Mouse (Mus musculus) mature B cell (primary cell): Measurements from ENCODE around the gene Slc25a26.

Experiments used
- in situ Hi-C: fragments of 300-500 bp; cut with MboI; formaldehyde crosslinking; loops from 2 replicates; pipeline ENCODE4 v1.14.3; 2019

Gene Slc25a26

DNA sequence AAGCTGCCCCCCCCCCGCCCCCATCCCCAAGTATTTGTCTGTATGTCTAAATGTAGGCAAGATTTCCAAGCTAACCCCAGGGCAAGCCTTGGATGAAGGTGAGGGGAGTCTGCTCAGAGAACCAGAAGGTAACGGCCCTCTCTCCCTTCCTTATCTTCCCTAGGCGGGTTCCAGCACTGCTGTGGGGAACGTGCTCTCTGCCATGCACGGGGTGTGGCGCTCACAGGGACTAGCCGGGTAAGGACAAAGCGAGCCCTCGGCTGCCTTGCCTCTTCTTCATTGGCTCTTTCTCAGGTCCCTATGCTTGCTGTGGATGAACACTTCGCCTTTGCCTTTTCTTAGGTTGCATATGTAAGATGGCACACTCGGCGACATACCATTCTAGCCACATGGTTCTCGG is 98.9 kb downstream of the Slc25a26 start:
- in situ Hi-C loops: no loop called here

DNA sequence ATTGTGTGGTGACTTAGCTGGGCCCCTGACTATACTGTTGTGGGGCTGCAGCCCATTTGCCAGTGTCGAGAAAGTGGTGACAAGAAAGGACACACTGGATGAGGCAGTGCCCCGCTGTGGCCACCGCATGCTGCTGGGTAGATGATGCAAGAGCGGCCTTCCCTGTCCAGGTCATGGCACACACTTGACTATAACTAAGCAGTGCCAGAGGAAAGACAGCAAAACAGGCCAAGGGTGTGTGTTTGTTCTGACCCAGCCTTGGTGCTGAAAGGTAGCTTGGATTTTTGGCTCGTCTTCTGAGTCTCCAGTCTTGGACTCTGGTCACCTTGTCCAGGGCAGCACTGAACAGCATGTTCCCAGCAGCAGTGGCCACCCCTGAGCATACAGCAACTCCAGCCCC is 101.0 kb downstream of the Slc25a26 start:
- in situ Hi-C loops: no loop called here

- in situ Hi-C loops: no loop called here
Measured at GRCm38 (mm10) chr6:94601811-94602210, 101.7 kb downstream of the Slc25a26 start.

- in situ Hi-C loops: no loop called here
Measured at GRCm38 (mm10) chr6:94604072-94604471, 103.9 kb downstream of the Slc25a26 start.

- in situ Hi-C loops: no loop called here
Measured at GRCm38 (mm10) chr6:94604546-94604945, 104.4 kb downstream of the Slc25a26 start.

- in situ Hi-C loops: no loop called here
Measured at GRCm38 (mm10) chr6:94613235-94613895, 113.2 kb downstream of the Slc25a26 start.

DNA sequence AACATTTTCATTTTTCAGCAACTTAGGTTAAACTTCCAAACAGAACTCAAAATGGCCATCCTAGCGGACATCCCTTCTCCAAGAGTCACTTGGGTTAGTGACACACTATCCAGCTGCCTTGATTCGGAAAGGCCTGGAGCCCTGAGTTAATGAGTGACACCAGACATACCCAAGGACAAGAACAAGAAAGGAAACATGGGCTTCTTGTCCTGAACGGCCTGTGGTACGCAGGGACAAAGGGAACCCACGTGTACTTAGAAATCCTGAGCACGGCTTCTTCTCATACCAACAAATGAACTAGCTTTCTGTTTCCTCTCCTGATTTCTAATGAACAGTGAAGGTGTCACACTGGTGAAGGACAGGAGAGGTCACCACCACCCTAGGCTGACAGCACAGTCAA is 114.2 kb downstream of the Slc25a26 start:
- in situ Hi-C loops: no loop called here

- in situ Hi-C loops: no loop called here
Measured at GRCm38 (mm10) chr6:94615936-94616335, 115.8 kb downstream of the Slc25a26 start.

- in situ Hi-C loops: no loop called here
Measured at GRCm38 (mm10) chr6:94618671-94619070, 118.5 kb downstream of the Slc25a26 start.

DNA sequence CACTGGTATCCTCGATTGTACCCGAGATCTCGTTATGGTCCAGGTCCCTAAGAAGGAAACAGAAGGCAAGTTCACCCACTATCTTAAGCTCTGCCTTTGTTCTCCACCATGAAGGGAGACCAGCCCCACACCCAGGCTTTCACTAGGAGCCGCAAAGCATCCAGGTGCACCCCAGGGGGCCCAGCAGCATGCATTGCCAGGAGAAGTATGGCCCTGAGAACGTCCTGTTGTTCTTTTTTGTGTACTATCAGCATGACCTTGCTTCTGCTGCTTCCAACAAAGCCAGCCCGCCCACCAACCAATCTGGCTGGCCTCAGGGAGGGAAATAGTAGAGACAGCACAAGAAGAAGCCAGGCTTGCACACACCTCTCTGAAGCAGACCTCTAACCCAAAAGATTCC is 120.2 kb downstream of the Slc25a26 start:
- in situ Hi-C loops: no loop called here

DNA sequence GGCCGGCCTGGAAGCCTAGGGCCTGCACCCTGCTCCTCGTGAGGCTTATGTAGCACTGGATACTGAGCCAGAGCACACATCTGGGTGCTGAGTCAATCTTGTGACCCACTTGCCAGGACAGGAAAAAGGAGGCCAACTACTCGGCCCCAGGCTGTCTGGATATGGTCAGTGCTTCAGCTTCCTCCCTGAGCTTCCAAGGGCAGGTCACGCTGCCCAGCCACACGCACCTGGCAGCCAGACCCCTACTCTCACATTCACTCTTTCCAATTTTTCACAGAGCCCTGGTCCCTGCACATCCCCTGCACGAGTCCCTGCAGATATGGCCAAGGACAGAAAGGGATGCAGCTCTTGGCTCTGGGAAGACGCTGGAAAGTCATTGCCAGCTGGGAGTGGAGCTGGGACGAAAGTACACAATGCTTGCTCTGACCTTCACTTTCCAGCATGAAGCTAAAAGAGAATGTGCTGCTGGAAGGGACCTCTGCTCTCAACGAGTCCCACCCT is 120.7 kb downstream of the Slc25a26 start:
- in situ Hi-C loops: no loop called here

GRCm38 (mm10) chr6:94622983-94623382 is 122.9 kb downstream of the Slc25a26 start:
- in situ Hi-C loops: no loop called here

DNA sequence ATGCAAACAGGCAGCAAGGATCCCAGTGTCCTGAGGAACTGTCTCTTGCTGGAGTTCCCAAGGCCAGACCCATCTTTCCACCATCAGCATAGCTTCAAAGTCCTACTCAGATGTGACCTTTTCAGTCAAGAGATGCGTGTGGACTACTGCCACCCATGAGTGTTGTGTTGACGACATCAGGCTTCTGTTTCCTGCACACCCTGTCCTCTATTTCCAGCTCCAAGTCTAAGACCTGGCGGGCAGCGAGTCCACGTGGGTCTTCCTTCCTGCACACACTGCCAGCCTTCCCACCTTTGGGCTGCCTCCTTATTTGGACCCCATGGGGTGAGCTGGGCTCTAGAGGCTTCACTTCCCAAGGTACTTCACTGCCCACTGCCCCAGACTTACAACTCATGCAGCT is 124.4 kb downstream of the Slc25a26 start:
- in situ Hi-C loops: no loop called here

- in situ Hi-C loops: no loop called here
Measured at GRCm38 (mm10) chr6:94625896-94626295, 125.8 kb downstream of the Slc25a26 start.

DNA sequence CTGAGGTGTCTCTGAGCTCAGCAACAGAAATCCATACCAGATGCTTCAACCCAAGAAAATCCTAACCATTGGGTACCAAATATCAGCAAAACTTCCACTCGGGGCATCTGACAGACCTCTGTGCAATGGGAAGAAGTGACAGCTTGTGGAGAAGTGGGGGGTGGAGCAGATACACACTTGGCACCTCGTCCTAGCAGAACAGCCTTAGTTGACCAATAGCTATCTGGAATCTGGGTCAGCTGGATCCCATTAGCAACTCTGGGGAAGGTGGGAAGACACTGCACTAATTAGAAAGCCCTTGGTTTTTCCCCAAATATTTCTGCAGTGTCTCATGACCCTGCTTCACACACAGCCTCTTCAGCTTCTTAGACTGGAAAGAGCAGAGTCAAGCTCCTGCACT is 126.7 kb downstream of the Slc25a26 start:
- in situ Hi-C loops: no loop called here

DNA sequence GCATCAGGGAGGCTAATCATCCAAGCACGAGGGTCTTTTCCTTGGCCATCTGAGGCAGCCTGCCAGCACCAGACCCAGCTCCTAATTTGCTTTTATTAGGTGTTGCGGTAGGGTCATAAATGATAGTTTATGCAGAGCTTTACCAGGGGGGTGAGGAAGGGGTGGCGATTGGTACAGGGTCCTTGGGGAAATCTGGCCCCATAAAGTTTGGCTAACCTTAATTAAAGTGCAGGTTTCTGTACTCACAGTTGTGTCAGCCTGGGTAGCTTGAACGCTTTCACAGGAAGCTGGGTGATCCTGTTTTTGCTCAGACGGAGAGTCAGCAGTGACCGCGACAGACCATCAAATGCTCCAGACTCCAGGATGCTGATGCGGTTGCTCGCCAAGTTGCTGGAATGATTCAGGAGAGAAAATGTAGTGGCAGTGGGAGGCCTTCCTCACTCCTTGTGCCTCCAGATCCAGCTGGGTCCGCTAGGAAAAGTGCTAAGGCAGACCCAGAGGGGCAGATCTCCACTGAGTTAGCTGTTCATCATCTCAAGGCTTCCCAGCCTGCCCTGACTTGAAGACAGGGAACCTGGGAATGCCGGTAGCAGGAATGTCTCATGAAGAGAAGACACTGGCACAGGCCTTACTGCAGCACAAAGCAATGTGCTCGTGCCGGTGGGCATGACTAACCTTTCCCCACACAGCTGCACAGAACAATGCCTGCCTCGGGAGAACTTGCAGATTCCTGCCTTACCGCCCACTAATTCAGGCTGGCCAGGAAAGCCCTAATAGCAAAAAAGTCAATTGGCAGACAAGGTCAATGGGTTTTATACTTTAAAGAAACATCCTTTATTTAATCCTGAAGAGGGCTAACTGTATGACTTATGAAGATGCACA is 127.8 kb downstream of the Slc25a26 start:
- in situ Hi-C loops: no loop called here

DNA sequence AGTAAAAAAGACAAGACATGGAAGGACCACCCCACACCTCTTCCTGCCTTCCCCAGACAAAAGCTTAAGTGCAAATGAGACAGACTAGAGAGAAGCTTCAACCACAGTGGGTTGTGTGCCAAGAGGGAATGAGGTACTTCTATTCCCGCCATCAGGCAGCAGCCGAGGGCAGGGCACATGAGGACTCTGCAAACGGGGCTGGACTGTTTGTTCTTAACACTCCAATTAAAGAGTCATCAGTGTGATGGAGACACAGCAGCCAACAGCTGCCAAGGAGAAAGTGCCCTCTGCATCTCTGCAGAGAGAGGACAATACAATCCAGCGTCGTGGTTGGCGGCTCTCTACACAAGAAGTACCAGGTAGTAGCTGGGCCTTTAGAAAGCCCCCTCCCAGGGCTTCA is 128.7 kb downstream of the Slc25a26 start:
- in situ Hi-C loops: no loop called here

- in situ Hi-C loops: no loop called here
Measured at GRCm38 (mm10) chr6:94631051-94631778, 131.1 kb downstream of the Slc25a26 start.

DNA sequence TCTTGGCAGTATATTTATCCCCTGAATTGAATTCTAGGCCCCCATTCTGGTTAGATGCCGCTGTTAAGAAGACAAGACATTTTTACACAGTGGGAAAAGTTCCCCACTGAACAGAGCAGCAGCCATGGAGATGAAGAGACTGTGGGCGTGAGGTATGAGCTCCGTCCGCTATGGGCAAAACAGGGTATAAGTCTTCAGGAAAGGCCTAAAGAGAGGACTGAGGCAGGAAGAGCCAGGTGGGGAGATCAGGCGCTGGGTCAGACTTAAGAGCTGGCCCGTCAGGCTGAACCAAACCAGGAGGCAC is 131.6 kb downstream of the Slc25a26 start:
- in situ Hi-C loops: no loop called here

DNA sequence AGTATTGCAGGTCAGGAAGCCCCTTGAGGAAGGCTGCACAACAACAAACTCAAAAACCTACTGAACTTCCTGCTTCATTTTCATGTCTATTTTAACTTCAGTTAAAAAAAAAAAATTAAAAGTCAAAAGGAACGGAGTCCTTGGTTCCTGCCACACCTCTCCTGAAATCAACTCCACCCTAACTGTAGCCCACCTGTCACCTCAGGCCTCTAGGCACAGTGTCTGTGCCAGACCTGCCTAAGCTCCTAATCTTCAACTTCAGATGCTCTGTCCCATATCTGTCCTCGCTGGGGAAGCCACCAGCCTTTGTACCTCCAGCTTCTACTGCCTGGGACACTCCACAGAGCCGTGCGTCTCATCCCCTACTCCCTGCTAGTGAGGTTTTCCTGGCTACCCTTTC is 134.1 kb downstream of the Slc25a26 start:
- in situ Hi-C loops: no loop called here

DNA sequence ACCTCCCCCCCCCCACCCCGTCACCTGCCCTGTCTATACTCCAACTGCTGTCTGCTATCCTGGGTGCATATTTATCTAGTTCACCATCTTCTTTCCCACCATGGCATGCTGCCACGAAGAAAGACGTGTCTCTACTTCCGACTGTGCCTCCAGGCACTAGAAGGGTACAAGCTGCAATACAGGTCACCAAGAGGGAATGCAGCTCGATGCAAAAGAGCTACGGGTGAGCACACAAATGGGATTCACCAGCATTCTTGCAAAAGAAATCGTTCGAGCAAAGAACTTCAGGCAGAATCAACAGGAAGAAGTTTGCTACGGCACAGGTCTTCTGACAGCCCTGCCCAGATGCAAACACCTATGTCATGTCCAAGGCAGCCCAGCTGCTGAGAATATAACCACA is 134.6 kb downstream of the Slc25a26 start:
- in situ Hi-C loops: no loop called here

- in situ Hi-C loops: no loop called here
Measured at GRCm38 (mm10) chr6:94635343-94635742, 135.2 kb downstream of the Slc25a26 start.

DNA sequence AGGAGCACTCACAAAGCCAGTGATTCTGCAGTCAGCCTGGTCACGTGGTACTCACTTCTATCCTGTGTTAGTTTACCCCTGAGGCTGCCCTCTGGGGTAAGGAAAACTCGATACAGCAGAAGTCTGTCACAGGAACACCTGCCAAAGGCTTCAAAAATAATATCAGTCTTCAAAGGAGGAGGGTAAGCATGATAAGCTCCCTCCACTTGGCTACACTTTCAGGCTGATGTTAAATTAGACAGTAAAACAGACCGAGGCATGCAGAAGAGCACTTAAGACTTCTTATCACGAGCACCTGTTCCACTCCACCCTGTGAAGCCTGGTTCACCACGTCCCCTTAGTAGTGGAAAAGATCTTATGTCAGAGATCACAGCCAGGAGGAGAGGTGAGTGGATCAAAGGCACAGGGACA is 136.9 kb downstream of the Slc25a26 start:
- in situ Hi-C loops: no loop called here
